Mouse (Mus musculus): ENCODE data around the gene Prdm11.

- no peak for TF ChIP-seq POLR2A (IDR thresholded peaks at IDR 0.05; ENCODE audit: borderline replicate concordance, control insufficient read depth, low read depth, low read length)
- TF ChIP-seq CTCF (IDR thresholded peaks at IDR 0.05; ENCODE audit: control insufficient read depth, insufficient read depth, low read length) = no peak
Observed at GRCm38 (mm10) chr2:92924677-92925259, 121.2 kb downstream of the Prdm11 start.
